Mouse (Mus musculus) splenic B cell, adult 2 months (primary cell): ENCODE measurements around the gene Samd14.
"Not testable (repeated sequence)": the region's sequence is repeated elsewhere in the genome, so short reads cannot be mapped to it uniquely, and the experiment has no call there.

ENCODE experiments used
- DNase-seq: peaks from one replicate; pipeline ENCODE4 v3.0.0-alpha.2; 2011; ENCODE audit warnings: low read depth, low spot score
- H3K27me3 ChIP-seq: 2 replicates; pipeline ENCODE4 v1.6.1; 2012; ENCODE audit warnings: mild to moderate bottlenecking, low read length, moderate library complexity, mixed read lengths; ENCODE audit not compliant: control insufficient read depth, poor library complexity, insufficient read depth, severe bottlenecking
- H3K36me3 ChIP-seq: 2 replicates; pipeline ENCODE4 v1.6.1; 2012; ENCODE audit warnings: mild to moderate bottlenecking, low read length, moderate library complexity, mixed read lengths; ENCODE audit not compliant: control insufficient read depth, poor library complexity, insufficient read depth, severe bottlenecking

Samd14 gene

GRCm38 (mm10) chr11:95009629-95010014 lies at the start of gene Samd14:
TSS of gene Samd14 (plus strand) at chr11:95009879.
- peak; percentile 36 for DNase-seq

DNA sequence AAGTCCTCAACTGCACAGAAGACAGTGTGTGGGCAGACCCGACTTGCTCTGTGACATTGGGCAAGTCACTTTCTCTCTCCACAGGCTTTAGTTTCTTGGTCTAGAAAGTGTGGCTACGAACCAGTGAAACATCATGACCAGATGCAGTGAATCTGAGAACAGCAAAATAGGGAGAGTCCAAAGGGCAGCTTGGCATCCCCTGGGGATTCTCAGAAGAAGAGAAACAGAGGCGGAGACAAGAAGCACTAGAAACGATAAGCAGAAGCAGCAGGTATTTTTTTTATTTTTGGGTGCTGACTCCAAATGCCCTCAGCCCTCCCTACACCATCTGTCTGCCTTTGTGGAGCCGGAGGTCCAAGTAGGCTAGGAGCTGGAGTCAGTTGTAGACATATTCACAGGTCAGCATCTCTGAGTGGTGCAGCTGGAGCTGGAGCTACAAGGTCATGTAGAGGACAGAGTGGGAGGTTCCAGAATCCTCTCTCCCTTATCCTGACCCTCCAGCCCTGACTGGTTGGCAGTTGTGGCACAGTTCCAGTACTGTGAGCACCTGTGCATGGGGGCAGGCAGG lies 47.1 kb upstream of the Samd14 start:
- Histone ChIP-seq H3K27me3 (no peaks in the 10 kb centered on the region), H3K36me3 (no peaks in the 10 kb centered on the region)
- DNase-seq: no peak

More at GRCm38 (mm10) chr11:95009629-95010014, at the start of gene Samd14:
- Histone ChIP-seq H3K27me3 (no peaks in the 10 kb centered on the region; the same call in none of the 2 replicates), H3K36me3 (no peaks in the 10 kb centered on the region)

DNA sequence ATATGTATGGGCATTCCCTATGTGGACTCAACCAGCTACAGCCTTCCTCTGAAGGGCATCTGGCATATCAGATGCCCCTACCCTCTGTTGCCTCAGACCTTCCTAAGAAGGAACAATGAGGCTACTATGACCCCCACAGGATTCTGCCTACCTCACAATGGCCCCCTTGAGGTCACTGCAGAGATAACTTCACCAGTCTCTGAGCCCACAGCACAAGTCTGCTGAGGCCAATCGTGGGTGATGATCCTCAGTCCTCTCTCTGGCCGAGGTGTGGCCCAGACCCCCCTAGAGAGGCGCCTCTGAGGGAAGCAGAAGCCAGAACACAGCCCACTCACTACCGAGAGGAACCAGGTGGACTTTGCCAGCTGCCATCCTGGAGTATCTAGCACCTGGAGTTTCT lies 42.3 kb upstream of the Samd14 start, which contains the start of gene Hils1:
Gene Hils1, plus strand, starts transcription at position 175 of the 400 bp plus-strand sequence.
- Histone ChIP-seq H3K27me3 (no peaks in the 10 kb centered on the region; the same call in 1 of the 2 replicates), H3K36me3 (no peaks in the 10 kb centered on the region)
- DNase-seq: no peak

DNA sequence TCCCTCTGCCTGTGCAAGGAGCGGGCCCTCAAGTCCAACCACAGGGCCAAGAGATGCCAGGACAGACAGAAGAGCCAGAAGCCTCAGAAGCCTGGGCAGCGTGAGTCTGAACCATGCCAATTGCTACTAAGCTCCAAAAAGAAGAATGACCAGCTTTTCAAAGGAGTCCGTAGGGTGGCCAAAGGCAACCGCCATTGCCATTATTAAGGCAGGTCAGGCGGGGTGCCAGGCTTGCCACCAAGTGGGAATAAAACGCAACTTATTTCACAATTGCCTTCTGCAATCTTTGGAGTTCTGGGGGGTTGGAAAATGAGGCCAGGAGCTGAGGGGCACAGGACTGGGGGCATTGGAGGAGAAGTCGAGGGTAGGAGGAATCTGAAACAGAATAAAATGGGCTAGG lies 41.5 kb upstream of the Samd14 start:
- Histone ChIP-seq H3K36me3 (no peaks in the 10 kb centered on the region), H3K27me3 (no peaks in the 10 kb centered on the region; the same call in 1 of the 2 replicates)
- no peak for DNase-seq

- H3K27me3 ChIP-seq, DNase-seq, H3K36me3 ChIP-seq: not testable (repeated sequence)
Observed at GRCm38 (mm10) chr11:94969709-94970108, 40.0 kb upstream of the Samd14 start.

GRCm38 (mm10) chr11:94970210-94970943 lies 39.3 kb upstream of the Samd14 start:
- DNase-seq: peak; percentile 67
- Histone ChIP-seq H3K36me3 (no peaks in the 10 kb centered on the region), H3K27me3 (no peaks in the 10 kb centered on the region; the same call in 1 of the 2 replicates)

DNA sequence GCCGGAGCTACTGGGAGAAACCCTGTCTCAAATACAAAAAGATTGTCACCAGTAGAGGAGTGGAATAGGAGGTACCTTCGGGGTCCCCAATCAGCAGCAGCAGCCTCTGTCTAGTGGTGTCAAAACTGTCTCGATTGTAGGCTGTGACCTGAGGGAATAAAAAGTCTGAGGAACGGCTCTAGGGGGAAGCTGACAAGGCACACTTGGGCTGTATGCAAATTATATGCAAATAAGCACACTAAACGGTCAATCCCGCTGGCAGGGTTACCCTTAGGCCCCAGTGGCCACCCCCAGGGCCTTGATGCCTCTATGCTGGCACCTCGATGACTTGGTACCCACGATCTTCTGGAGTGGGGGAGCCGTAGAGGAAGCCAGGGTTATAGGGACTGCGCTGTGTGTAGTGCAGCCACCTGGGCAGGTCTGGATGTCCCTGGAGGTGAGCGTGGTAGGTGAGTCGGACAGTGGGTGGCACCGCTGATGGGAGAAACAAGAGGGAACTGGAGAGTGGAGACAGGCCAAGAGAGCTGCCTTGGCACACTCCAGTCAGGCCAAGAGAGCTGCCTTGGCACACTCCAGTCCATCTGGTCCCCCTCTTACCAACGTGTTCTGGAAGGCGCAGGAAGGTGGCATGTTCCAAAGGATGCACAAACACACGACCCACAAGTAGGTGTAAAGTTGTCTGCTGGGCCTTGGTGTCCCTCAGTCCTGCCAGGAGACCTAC lies 37.6 kb upstream of the Samd14 start:
- DNase-seq: peak; percentile 14

GRCm38 (mm10) chr11:94972887-94973286 lies 36.8 kb upstream of the Samd14 start:
- Histone ChIP-seq H3K36me3 (no peaks in the 10 kb centered on the region), H3K27me3 (no peaks in the 10 kb centered on the region; the same call in 1 of the 2 replicates)
- no peak for DNase-seq

More for the DNA sequence above, 37.6 kb upstream of the Samd14 start:
- Histone ChIP-seq H3K27me3 (no peaks in the 10 kb centered on the region; the same call in 1 of the 2 replicates), H3K36me3 (no peaks in the 10 kb centered on the region)

DNA sequence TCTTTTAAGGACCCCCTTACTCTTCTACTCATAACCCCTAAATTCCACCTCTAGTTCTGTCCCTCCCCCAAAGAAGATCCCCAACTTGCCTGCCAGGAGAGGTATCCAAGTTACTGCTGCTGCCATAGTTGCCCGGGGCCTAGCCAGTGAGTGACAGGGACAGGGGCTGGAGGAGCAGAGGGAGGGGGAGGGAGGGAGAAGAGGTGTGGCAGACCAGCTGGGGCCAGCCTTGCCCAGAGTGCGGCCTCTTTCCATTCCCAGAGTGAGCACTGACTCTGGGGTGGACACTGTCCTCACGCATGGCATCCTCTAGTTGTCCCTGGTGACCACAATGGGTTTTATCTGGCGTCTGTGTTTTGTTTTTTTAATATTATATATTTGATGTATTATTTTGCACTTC lies 36.4 kb upstream of the Samd14 start:
- DNase-seq: no peak
- Histone ChIP-seq H3K36me3 (no peaks in the 10 kb centered on the region), H3K27me3 (no peaks in the 10 kb centered on the region; the same call in 1 of the 2 replicates)

DNA sequence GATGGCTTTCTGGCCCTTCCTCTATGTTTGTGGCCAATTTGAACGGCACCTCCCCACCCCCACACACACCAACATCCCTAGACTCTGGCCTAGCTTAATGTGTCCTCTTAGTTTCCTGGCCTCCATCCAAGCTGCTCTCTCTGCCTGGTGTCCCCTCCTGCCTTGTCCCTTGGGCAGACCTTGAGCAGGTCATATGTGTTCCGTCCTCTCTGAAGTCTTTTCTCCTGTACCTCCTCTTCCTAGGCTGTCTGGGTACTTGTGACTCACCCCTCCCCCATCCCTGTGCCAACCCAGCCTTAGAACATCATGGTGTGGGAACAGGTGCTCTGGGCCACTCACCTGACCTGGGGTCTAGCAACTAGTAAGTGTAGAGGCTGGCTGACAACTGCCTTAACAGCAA lies 34.7 kb upstream of the Samd14 start:
- no peaks in the 10 kb centered on the region; the same call in 1 of the 2 replicates for H3K27me3 ChIP-seq
- H3K36me3 ChIP-seq: no peaks in the 10 kb centered on the region
- DNase-seq: no peak

DNA sequence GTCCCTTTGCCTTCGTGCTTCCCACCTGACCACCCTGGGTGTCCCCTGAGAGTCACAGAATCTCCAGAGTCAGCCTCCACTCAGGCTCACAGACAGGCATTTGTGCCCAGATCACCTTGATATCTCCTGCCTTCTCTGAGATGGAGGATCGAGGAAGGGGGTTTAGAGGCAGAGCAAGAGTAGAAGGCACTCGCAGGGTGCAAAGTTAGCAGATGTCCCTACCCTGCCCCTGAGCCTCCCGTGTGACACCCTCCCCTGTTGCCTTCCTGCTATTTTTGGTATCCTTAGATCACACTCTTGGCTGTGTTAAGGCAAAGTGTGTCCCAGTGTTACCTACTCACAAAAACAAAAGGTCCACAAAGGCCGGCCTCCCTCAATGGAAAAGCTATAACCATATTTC lies 33.5 kb upstream of the Samd14 start, which contains the start of gene Sgca:
Gene Sgca, minus strand, starts transcription at position 129 of the 400 bp plus-strand sequence.
- no peak for DNase-seq
- H3K27me3 ChIP-seq: no peaks in the 10 kb centered on the region; the same call in 1 of the 2 replicates
- H3K36me3 ChIP-seq: no peaks in the 10 kb centered on the region

GRCm38 (mm10) chr11:94978178-94978915 lies 31.3 kb upstream of the Samd14 start:
- no peak for DNase-seq
- no peaks in the 10 kb centered on the region for H3K36me3 ChIP-seq
- H3K27me3 ChIP-seq: no peaks in the 10 kb centered on the region

DNA sequence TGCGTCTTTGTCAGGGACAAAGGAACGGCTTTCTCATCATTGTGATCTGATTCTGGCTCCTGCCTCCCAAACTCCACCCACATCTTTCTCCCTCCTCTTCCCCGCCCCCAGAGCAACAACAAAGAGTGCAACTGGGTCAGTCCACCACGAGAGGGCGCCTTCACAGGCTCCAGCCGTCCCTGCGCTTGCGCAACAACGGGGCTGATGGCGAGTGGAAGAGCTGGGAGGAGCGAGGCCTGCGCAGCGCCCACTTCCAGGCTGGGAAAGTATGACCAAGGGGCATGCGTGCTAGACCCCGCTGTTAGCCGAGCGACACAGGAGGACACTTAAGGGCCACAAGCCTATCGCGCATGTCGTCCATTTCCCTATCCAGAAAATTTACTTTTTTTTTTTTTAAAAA lies 30.7 kb upstream of the Samd14 start:
- Histone ChIP-seq H3K36me3 (no peaks in the 10 kb centered on the region), H3K27me3 (no peaks in the 10 kb centered on the region)

GRCm38 (mm10) chr11:94979462-94980179 lies 30.1 kb upstream of the Samd14 start:
- H3K36me3 ChIP-seq: no peaks in the 10 kb centered on the region
- no peak for DNase-seq

More for the DNA sequence above, 30.7 kb upstream of the Samd14 start:
- DNase-seq: peak; percentile 94

More at GRCm38 (mm10) chr11:94979462-94980179, 30.1 kb upstream of the Samd14 start:
- no peaks in the 10 kb centered on the region for H3K27me3 ChIP-seq
